In genomic region chr8:64671937-64672336, GRCm38 (mm10) we compare ENCODE assay signal across 13 mouse cellular contexts. TPM values are rescaled to one million over a fixed set of nuclear protein-coding genes. Genes with fewer than 3 reads are reported as not detected.
"Had no signal": no experiment of that assay in that cellular context is flagged by ENCODE, and none has a peak within 500 bp of the region (broad histone marks: within the 10 kb centered on the region; RNA-seq: fewer than 3 reads in every experiment).

No protein-coding gene starts in this region.

- H3K9ac ChIP-seq: limb, embryonic 13.5 days; liver, embryonic 14.5 days; neural tube, embryonic 13.5 days had no signal

- H3K27ac ChIP-seq: limb, embryonic 13.5 days; liver, embryonic 14.5 days; neural tube, embryonic 13.5 days had no signal

- H3K9me3 ChIP-seq: neural tube, embryonic 13.5 days had no signal

- H3K4me2 ChIP-seq: limb, embryonic 13.5 days; neural tube, embryonic 13.5 days had no signal

- DNase-seq: kidney, adult 9 months; kidney, postnatal 10 days; kidney, postnatal 4 days; left cerebral cortex, postnatal 4 days; lung, adult 18-20 months; lung, postnatal 36 days; right cerebral cortex, postnatal 14 days; thymus, postnatal 36 days had no signal

- H3K27me3 ChIP-seq: limb, embryonic 13.5 days; neural tube, embryonic 13.5 days had no signal

- H3K36me3 ChIP-seq: limb, embryonic 13.5 days; neural tube, embryonic 13.5 days had no signal

- H3K4me3 ChIP-seq: layer of hippocampus, adult 2 months; limb, embryonic 13.5 days; neural tube, embryonic 13.5 days had no signal

RNA-seq across cellular contexts. Expression of gene Cpe, which starts 20.9 kb away (rescaled TPM):
- total RNA-seq: megakaryocyte progenitor cell, adult 5-6 weeks had no signal
